Mouse (Mus musculus) liver, embryonic 11.5 days (tissue): ENCODE measurements around the gene Tubgcp2. TPM values are rescaled to one million over a fixed set of nuclear protein-coding genes. Genes with fewer than 3 reads are reported as not detected.

Experiments used
- ATAC-seq: fragments of 200-750 bp; cut with Nextera tagmentation; replicated peaks from 2 replicates; pipeline ENCODE4 v1.8.0; 2017; ENCODE audit warnings: moderate number of reproducible peaks, mild to moderate bottlenecking, moderate TSS enrichment, moderate library complexity; ENCODE audit not compliant: low FRiP score
- DNase-seq: peaks from one replicate; pipeline ENCODE4 v3.0.0-alpha.2; 2017; ENCODE audit warnings: low spot score
- H3K27ac ChIP-seq: fragments of 300-500 bp; sonication (generic); 2 replicates; pipeline ENCODE4 v1.5.1; 2014; ENCODE audit warnings: mild to moderate bottlenecking, low read depth, low read length, control low read depth
- H3K27me3 ChIP-seq: fragments of 300-500 bp; sonication (generic); replicated peaks from 2 replicates; pipeline ENCODE4 v1.6.1; 2014; ENCODE audit warnings: low read length, mixed read lengths; ENCODE audit not compliant: control insufficient read depth, insufficient read depth
- H3K36me3 ChIP-seq: fragments of 300-500 bp; sonication (generic); 2 replicates; pipeline ENCODE4 v1.6.1; 2014; ENCODE audit warnings: mild to moderate bottlenecking, low read length, moderate library complexity, mixed read lengths; ENCODE audit not compliant: control insufficient read depth, insufficient read depth
- H3K4me1 ChIP-seq: fragments of 300-500 bp; sonication (generic); replicated peaks from 2 replicates; pipeline ENCODE4 v1.6.1; 2014; ENCODE audit warnings: low read length, mixed read lengths; ENCODE audit not compliant: control insufficient read depth, insufficient read depth
- H3K4me2 ChIP-seq: fragments of 300-500 bp; sonication (generic); 2 replicates; pipeline ENCODE4 v1.6.1; 2014; ENCODE audit warnings: mild to moderate bottlenecking, control low read depth, moderate library complexity
- H3K4me3 ChIP-seq: fragments of 300-500 bp; sonication (generic); 2 replicates; pipeline ENCODE4 v1.5.1; 2014; ENCODE audit warnings: low read depth, low read length, control low read depth
- H3K9ac ChIP-seq: fragments of 300-500 bp; sonication (generic); 2 replicates; pipeline ENCODE4 v1.6.1; 2014; ENCODE audit warnings: low read depth, low read length, control low read depth
- H3K9me3 ChIP-seq: fragments of 300-500 bp; sonication (generic); 2 replicates; pipeline ENCODE4 v1.6.1; 2016; ENCODE audit warnings: low read length, inconsistent platforms, mixed read lengths; ENCODE audit not compliant: control insufficient read depth
- WGBS: fragments of 180-500 bp; shearing (Covaris S2); extraction: QIAGEN DNeasy Blood & Tissue Kit; methylation state at CpG from one replicate; pipeline ENCODE4 v1.1.7; 2014; 5-methylcytosine and 5-hydroxymethylcytosine counted together
- polyA plus RNA-seq: library from polyadenylated mRNA; unstranded; fragments of >200 nt; fragmentation: Nextera tagmentation; extraction: Ambion mirVana; gene quantifications from 2 replicates; pipeline ENCODE4 v1.2.1, GENCODE M21; 2014

The Tubgcp2 gene
- polyA plus RNA-seq = 45.1 and 52.6 TPM in 2 replicates

DNA sequence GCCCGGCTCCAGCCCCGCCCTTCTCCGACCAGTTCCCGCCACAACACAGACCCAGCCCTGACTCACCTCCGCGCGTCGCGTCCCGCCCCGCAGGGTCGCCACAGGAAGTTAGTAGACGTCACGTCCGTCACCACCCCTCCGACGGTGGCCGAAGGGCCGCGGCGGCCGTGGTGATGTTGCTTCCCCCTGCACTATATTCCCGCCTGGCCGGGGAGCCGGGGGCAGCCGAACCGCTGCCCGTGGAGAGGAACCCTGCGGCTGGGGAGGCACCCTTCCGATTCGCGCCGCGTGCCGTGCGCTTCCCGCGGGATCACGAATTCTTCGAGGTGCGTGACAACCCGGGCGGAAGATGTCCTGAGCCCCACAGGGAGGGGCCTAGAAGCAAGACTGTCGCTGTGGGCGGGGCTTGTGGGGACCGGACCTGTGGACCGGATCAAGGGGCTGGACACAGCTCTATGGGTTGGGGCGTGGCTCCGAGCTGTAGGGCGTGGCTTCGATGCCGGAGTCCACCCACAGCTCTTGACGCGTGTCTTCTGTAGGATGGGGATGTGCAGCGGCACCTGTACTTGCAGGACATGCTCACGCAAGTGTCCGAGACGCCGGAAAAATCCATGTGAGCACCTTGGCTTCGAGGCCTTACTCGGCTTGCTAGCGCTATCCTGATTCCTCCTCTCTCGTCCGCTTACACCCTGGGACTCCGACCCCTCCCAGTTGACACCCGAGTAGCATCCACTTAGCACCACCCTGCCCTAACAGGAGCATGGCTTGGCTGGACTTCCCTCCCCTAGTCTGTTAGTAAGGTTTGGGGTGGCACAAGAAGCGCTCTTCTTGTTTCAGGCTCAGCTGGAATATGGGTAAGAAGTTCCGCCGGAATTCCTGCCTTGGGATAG is at the start of gene Tubgcp2, which contains the start of gene Zfp511:
Tubgcp2 (minus strand) TSS at position 389 of the 890 bp plus-strand sequence.
Zfp511 (plus strand) TSS at position 111 of the 890 bp plus-strand sequence.
- 1% methylated on average over 69 of the region's 69 CpGs for WGBS
- Histone ChIP-seq H3K9ac (peak within 1 kb of the TSS; percentile 89), H3K4me2 (peak within 1 kb of the TSS; percentile 87), H3K27me3 (no peaks in the 10 kb centered on the region), H3K4me3 (peak within 1 kb of the TSS; percentile 90), H3K4me1 (peaks cover 8% of the 10 kb centered on the region; the same call in 1 of the 2 replicates), H3K27ac (peak within 1 kb of the TSS; percentile 72), H3K36me3 (peaks cover 15% of the 10 kb centered on the region; the same call in 1 of the 2 replicates), H3K9me3 (no peaks in the 10 kb centered on the region)
- DNase-seq (peak; percentile 97), ATAC-seq (peak; percentile 98)

DNA sequence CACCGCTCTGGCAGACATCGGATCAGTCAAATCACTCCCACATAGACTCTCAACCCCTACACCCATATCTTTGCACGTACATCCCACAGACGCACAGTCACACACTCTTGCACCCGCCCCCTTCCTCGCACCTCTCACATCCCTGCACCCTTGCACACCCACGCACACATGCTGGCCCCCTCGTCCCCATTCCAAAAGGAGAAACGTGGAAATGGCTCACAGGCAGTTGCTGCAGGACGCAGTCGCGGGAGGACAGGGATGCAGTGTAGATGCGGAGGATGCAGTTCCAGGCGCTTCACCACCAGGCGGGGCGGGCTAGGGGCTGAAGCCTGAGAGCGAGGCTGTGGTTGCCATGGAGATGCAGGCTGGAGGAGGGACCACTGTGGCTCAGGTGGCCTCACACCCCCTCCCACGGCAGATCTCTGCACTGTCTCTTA is 45.8 kb upstream of the Tubgcp2 start, which contains the start of gene Caly:
Caly (minus strand) TSS at position 307 of the 437 bp plus-strand sequence.
- H3K27me3 ChIP-seq = peaks cover 39% of the 10 kb centered on the region
- no peaks in the 10 kb centered on the region for H3K9me3 ChIP-seq
- no peak within 1 kb of the TSS for H3K4me3 ChIP-seq
- H3K27ac ChIP-seq = no peak within 1 kb of the TSS
- H3K36me3 ChIP-seq = no peaks in the 10 kb centered on the region
- 0 out of 2 replicates have a peak, but pooled peaks have one; percentile 28 for ATAC-seq
- H3K4me1 ChIP-seq = 0 out of 2 replicates have a peak, but pooled peaks cover 3% of the 10 kb centered on the region
- 8% methylated on average over 18 of the region's 18 CpGs for WGBS
- H3K9ac ChIP-seq = no peak within 1 kb of the TSS
- no peak within 1 kb of the TSS for H3K4me2 ChIP-seq
- DNase-seq = no peak

DNA sequence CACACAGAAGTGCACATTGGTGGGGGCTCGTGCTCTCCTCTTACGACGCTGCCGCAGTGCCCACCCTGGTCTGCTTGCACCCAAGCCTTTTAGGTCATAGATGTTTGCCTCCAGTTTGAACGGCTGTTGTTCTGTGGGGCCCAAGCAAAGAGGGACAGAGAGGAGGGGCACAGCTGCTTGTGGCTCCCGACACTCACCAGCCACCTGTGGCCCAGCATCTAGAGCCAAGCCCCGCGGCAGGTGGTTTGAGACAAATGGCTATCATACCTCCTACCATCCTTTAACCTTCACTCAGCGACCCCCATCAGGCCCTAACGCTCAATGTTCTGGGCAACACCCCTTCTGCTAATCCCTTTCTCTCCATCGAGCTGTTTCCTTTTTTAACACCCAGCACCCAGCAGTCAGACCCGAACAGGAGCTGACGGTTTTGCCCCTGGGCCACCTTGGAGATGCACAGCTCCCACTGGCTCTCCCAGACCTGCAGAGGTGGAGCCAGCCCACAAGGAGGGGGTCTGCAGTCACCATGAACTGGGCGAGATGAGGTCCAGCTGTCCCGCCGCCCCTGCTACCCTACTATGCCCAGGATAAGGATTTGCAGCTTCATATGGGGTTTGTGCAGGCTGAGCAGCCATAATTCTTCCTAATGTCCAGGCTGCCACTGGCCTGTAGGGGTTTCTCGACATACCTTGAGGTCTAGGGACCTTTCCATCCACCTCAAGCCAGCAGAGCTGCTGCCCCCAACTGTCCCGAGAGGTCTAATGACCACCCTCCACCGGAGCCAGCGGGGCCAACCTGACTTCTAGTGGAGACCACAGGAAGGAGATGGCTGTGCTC is 45.2 kb upstream of the Tubgcp2 start:
- Histone ChIP-seq H3K4me3 (no peak overlapping the region), H3K27me3 (peaks cover 39% of the 10 kb centered on the region), H3K36me3 (no peaks in the 10 kb centered on the region), H3K9me3 (no peaks in the 10 kb centered on the region), H3K4me2 (no peak overlapping the region), H3K9ac (no peak overlapping the region), H3K4me1 (0 out of 2 replicates have a peak, but pooled peaks cover 3% of the 10 kb centered on the region), H3K27ac (no peak overlapping the region)
- 27% methylated on average over 20 of the region's 20 CpGs for WGBS
- no peak for DNase-seq
- ATAC-seq = no peak

DNA sequence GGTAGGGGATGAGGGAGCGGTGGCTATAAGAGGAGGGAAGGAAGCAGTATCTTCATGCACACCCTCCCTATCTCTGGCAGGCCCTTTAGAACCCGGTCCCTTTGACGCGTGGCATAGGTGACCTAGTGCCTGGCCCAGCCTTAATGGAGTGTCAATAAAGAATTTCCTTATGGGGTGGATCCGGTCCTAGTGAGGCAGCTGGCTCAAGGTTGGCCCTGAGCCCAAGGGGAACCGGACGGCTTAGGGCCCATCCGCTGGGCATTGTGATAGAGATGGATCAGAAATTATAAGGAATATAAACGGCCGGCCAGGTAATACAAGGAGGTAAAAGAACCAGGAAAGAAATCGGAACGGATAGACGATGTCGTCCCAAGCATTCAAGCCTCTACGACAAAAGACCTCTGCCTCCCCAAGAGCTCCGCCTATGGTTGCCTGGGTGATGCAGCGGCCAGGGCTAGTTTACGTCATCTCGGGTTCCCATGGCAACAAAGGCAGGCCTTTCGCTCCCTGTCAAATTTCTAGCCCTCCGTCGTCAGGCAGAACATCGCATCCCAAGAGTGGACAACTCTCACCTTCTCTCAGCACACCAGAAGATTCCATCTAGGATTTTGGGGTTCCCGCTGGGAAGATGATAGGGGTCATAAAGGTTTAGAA is 44.2 kb upstream of the Tubgcp2 start:
- Histone ChIP-seq H3K4me1 (0 out of 2 replicates have a peak, but pooled peaks cover 3% of the 10 kb centered on the region), H3K27me3 (peaks cover 39% of the 10 kb centered on the region), H3K4me3 (no peak overlapping the region), H3K27ac (no peak overlapping the region), H3K9me3 (no peaks in the 10 kb centered on the region), H3K4me2 (no peak overlapping the region), H3K9ac (no peak overlapping the region), H3K36me3 (no peaks in the 10 kb centered on the region)
- no peak for DNase-seq
- ATAC-seq = peak; percentile 41
- WGBS = 7% methylated on average over 24 of the region's 24 CpGs

DNA sequence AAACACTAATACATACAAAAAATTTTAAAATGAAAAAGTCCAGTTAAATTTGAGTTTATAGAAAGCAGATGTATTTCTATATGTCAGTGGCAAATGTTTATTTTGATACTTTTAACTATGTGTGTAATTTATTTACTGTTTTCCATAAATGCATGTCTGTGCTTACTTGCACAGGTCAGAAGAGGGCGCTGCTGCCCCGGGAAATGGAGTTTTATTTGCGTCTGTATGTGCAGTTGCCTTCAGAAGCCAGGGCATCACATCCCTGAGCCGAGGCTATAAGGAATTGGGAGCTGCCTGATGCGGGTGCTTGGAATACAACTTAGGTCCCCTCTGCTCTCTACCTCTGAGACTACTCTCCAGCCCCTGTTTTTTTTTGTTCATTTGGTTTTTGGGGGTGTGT is 42.2 kb upstream of the Tubgcp2 start:
- no peak overlapping the region for H3K4me3 ChIP-seq
- DNase-seq = no peak

DNA sequence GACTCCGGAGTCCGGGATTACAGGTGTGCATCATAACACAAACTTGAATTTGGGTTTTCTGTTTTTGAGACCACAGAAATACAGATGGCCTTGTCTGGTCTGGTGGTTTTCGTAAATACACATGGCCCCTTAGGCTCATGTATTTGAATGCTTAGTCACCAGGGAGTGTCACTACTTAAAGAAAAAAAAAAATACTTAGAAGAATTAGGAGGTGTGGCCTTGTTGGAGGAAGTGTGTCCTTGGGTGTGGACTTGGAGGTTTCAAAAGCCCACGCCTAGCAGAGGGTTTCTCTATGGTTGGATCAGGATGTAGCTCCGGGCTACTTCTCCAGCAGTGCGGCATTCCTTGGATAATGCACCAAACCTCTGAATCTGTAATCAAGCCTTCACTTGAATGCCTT is 41.2 kb upstream of the Tubgcp2 start:
- Histone ChIP-seq H3K4me3 (no peak overlapping the region), H3K27ac (no peak overlapping the region), H3K4me2 (no peak overlapping the region), H3K27me3 (peaks cover 36% of the 10 kb centered on the region), H3K4me1 (0 out of 2 replicates have a peak, but pooled peaks cover 3% of the 10 kb centered on the region), H3K9me3 (no peaks in the 10 kb centered on the region), H3K9ac (no peak overlapping the region), H3K36me3 (no peaks in the 10 kb centered on the region)
- ATAC-seq (no peak), DNase-seq (no peak)
- 69% methylated on average over 6 of the region's 6 CpGs for WGBS

More for the DNA sequence above, 42.2 kb upstream of the Tubgcp2 start:
- WGBS = 9% methylated on average over 5 of the region's 5 CpGs
- Histone ChIP-seq H3K27me3 (peaks cover 39% of the 10 kb centered on the region), H3K4me2 (no peak overlapping the region), H3K9ac (no peak overlapping the region), H3K36me3 (no peaks in the 10 kb centered on the region), H3K4me1 (0 out of 2 replicates have a peak, but pooled peaks cover 3% of the 10 kb centered on the region), H3K9me3 (no peaks in the 10 kb centered on the region), H3K27ac (no peak overlapping the region)
- no peak; the same call in 1 of the 2 replicates for ATAC-seq

DNA sequence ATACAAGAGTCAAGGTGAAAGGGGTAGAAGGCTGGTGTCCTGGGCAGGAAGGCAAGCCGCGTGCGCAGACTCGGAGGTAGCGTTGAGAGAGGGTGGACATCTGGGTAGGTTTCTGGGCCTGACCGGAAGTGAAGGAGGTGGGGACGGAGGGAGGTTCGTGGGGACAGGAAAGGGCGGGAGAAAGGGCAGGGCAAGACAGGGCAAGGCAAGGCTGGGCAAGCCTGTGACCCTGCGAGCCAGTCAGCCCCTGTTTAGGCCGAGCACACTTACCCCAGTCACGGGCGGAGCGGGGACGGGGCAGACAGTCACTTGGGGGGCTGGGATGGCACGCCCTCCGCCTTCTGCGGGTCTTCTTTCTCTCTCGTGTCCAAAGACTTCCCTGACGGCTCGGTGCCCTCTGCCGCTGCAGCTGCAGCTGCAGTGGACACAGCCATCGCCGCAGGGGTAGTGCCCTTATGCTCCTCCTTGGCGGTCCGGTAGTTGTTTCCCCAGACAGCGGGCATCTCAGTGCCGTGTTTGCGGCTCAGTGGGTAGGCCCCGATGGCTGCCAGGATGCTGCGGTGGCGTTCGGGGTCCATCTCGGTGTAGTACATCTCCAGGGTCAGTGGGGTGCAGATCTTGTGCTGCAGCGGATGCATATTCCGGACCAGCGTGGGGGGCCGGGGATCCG is 33.7 kb upstream of the Tubgcp2 start:
- H3K9ac ChIP-seq = no peak overlapping the region
- ATAC-seq (no peak), DNase-seq (no peak)

More for the DNA sequence above, 33.7 kb upstream of the Tubgcp2 start:
- Histone ChIP-seq H3K9me3 (no peaks in the 10 kb centered on the region), H3K4me3 (peak overlapping the region; percentile 37), H3K4me1 (no peaks in the 10 kb centered on the region), H3K27ac (no peak overlapping the region), H3K4me2 (peak overlapping the region; percentile 66), H3K36me3 (no peaks in the 10 kb centered on the region), H3K27me3 (peaks cover 4% of the 10 kb centered on the region)
- WGBS = 32% methylated on average over 39 of the region's 39 CpGs
